Mouse (Mus musculus): ENCODE results near the gene Plvap. TPM values are rescaled to one million over a fixed set of nuclear protein-coding genes. Genes with fewer than 3 reads are reported as not detected.

Gene Plvap
- polyA plus RNA-seq, 1 experiment from 2014 or later: 59.4 TPM

DNA sequence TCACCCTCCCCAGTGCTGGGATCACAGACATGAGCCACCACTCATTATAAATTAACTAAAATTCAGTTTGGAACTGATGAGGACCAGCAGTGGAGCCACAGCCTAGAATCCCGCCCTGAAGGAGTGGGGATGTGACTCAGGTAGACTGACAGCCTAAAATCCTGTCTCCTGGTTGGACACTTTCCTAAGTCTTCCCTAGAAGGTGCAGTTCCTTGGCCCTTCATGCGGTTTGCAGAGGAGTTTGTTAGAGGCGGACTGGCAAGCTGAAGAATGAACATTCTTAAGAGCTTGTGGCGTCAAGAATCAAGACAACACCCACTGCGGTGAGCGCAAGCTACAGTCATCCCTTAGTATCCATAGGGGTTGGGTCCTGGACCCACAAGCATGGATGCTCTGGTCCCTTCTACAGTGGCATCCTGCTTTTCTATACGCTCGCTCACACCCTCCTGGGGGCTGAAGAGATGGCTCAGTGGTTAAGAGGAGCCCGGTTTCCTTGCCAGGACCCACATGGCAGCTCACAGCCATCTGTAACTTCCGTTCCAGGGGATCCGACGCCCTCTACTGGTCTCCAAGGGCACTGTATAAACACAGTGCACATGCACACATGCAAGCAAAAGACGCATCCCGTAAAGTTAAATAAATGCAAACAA is 34.2 kb downstream of the Plvap start:
- peaks cover 20% of the 10 kb centered on the region for H3K4me1 ChIP-seq
- 47% methylated on average over 14 of the region's 14 CpGs for WGBS
- H3K36me3 ChIP-seq: peaks cover 66% of the 10 kb centered on the region
- no peak for ATAC-seq (ENCODE audit: low FRiP score, low read depth)
- H3K9me3 ChIP-seq: no peaks in the 10 kb centered on the region
- H3K4me3 ChIP-seq: peak overlapping the region; percentile 65
- peak overlapping the region; percentile 86 for H3K4me2 ChIP-seq (replicated peaks)
- no peaks in the 10 kb centered on the region for H3K27me3 ChIP-seq
- H3K9ac ChIP-seq: peak overlapping the region; percentile 80; the same call in 1 of the 2 replicates
- H3K27ac ChIP-seq: no peak overlapping the region

DNA sequence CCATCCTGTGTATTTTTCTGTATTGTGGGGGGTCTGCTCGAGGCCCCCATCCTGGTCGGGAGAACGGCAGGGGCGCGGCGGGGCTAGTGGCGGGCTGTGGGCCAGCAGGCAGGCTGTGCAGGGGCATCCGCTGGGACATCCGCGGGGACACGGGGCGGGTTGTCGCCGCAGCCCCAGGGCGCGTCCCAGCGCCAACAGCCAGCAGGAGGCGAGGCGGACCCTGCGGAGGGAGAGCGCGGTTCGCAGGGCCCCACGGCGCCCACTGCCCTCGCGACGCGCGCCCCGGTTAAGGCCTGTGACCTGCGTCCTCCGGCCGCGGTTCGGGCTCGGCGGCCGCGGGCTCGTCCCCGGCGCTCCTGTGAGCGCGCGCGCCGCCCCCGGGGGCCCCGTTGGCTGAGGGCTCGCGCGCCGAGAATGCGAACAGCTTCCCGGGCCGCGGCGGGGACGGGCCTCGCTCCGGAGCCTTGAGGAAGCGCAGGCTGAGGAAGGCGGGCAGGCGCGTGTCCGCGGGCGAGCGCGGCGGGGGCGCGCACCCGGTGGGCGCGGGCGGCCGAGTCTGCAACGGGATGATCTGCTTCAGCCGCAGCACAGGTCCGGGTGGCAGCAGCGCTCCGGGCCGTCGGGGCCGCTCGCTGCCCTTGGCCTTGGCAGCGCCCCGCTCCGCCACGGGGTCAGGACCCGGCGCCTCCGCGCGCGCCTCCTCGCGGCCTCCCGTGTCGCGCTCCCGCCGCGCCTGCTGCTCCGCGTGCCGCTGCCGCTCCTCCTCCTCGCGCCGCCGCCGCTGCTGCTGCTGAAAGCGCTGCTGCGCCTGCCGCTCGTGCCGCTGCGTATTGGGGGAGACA is 35.2 kb downstream of the Plvap start:
- H3K9me3 ChIP-seq: no peaks in the 10 kb centered on the region
- peaks cover 67% of the 10 kb centered on the region for H3K36me3 ChIP-seq
- no peaks in the 10 kb centered on the region for H3K27me3 ChIP-seq
- H3K27ac ChIP-seq: peak overlapping the region; percentile 79
- H3K9ac ChIP-seq: peak overlapping the region; percentile 80
- peaks cover 21% of the 10 kb centered on the region for H3K4me1 ChIP-seq
- peak; percentile 68 for ATAC-seq (ENCODE audit: low FRiP score, low read depth)
- peak overlapping the region; percentile 65 for H3K4me3 ChIP-seq
- H3K4me2 ChIP-seq (replicated peaks): peak overlapping the region; percentile 86
- under 1% methylated on average over 71 of the region's 121 CpGs for WGBS

DNA sequence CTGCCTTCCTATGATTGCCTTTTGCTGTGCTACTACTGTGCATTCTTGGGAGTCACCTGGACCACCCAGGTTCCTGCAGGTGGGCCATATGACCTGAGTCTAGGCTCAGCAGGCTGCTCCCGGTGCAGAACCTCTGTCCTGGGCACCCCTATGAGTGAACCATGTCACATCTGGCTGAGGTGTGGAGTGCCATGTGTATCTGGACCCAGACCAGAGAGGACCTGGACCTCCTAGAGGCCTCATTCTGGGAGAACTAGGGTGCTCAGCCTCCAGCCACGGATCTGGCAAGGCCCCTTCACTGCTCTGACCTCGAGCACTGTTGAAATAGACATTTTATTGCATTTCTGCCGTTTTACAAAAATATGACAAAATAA is 35.9 kb downstream of the Plvap start:
- Histone ChIP-seq H3K4me3 (peak overlapping the region; percentile 65), H3K27ac (peak overlapping the region; percentile 79; the same call in 1 of the 2 replicates), H3K4me2 (replicated peaks) (peak overlapping the region; percentile 86), H3K36me3 (peaks cover 67% of the 10 kb centered on the region), H3K9me3 (no peaks in the 10 kb centered on the region), H3K27me3 (no peaks in the 10 kb centered on the region), H3K4me1 (peaks cover 25% of the 10 kb centered on the region), H3K9ac (peak overlapping the region; percentile 80)
- 0 out of 2 replicates have a peak, but pooled peaks have one; percentile 4 for ATAC-seq (ENCODE audit: low FRiP score, low read depth)
- WGBS: 16% methylated on average over 4 of the region's 4 CpGs

DNA sequence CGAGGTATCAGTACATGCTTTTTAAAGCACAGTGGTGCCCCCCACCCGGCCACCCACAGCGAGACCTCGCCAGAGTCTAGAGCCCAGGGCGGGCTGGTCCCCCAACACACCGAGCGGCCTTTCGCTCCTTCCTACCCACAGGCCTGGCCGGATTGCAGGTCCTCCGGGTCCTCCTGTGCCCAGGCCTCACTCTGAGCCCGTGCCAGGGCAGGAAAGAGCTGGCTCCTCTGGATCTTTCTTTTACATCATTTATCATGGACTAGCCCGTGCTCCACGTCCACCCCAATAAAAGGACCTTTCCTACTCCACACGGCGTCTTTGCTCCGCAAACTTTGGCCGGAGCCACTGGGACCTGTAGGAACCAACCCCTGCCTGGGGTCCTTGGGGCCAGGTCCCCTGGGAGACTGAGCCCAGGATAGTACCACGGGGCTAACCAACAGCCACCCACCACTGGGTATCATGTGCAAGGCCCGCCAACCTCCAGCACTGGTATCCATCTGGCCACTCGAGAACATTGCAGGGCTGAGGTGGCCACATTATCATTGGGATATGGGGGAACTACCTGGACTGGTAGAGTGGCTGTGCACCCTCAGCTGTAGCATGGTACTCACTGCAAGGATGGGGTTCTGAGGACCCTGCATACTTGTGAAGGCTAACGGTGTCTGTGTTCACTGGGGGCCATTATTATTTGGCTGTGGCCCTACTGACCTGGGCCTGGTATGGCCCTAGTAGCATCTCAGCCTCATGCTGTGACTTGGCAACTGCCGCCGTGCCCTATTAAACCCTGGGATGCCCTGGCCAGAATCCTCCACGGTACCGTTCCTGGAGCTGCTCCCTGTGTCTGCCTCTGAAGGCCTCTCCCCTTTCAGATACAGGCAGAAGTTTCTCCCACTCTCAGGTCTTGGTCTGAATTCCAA is 36.5 kb downstream of the Plvap start:
- H3K4me2 ChIP-seq (replicated peaks): peak overlapping the region; percentile 86; the same call in 1 of the 2 replicates
- WGBS: 85% methylated on average over 25 of the region's 25 CpGs
- peak overlapping the region; percentile 65; the same call in 1 of the 2 replicates for H3K4me3 ChIP-seq

GRCm38 (mm10) chr8:71474344-71474743 is 37.2 kb downstream of the Plvap start:
- no peak for ATAC-seq (ENCODE audit: low FRiP score, low read depth)
- Histone ChIP-seq H3K36me3 (peaks cover 54% of the 10 kb centered on the region), H3K9ac (no peak overlapping the region), H3K27me3 (no peaks in the 10 kb centered on the region), H3K4me1 (peaks cover 37% of the 10 kb centered on the region), H3K9me3 (no peaks in the 10 kb centered on the region), H3K4me2 (replicated peaks) (no peak overlapping the region), H3K27ac (no peak overlapping the region), H3K4me3 (no peak overlapping the region)
- 97% methylated on average over 18 of the region's 18 CpGs for WGBS

More for the DNA sequence above, 36.5 kb downstream of the Plvap start:
- H3K9ac ChIP-seq: 0 out of 2 replicates have a peak overlapping the region, but pooled peaks have one; percentile 80
- H3K9me3 ChIP-seq: no peaks in the 10 kb centered on the region
- peaks cover 61% of the 10 kb centered on the region for H3K36me3 ChIP-seq
- H3K27me3 ChIP-seq: no peaks in the 10 kb centered on the region
- H3K4me1 ChIP-seq: peaks cover 31% of the 10 kb centered on the region
- H3K27ac ChIP-seq: 0 out of 2 replicates have a peak overlapping the region, but pooled peaks have one; percentile 79
- ATAC-seq (ENCODE audit: low FRiP score, low read depth): no peak

DNA sequence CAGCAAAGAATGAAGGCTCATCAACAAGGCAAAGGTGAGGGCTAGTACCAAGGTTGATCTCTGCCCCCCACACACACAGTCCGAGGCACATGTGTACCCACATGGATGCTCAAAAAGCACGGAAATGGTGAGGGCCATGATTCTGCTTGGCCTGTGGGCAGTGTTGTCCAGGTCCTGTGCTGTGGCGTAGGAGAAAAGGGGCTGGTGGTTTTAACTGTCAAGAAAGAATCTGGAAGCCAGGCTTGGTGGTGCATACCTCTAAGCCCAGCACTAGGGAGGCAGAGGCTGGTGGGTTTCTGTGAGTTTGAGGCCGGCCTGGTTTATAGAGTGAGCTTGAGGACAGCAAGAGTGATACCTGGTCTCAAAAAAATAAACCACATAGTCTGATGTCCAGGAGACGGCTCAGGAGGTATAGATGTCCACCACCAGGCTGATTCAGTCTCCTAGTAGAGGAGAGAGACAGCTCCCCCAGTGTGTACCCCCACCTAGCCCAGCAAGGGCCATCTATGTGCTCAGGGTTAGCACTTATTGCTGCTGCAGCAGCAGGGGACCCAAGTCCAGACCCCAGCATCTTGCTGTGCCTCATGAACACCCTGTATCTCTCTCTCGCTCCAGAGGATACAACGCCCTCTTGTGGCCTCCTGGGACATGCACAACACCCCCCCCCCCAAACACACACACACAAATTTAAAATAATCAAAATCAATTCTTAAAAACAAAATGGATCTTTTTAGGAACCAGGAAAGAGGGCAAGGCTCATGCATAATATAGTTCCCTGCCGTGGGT is 38.8 kb downstream of the Plvap start:
- H3K9ac ChIP-seq: no peak overlapping the region
- H3K4me3 ChIP-seq: no peak overlapping the region
- ATAC-seq (ENCODE audit: low FRiP score, low read depth): no peak
- H3K9me3 ChIP-seq: no peaks in the 10 kb centered on the region
- H3K4me2 ChIP-seq (replicated peaks): no peak overlapping the region
- no peak overlapping the region for H3K27ac ChIP-seq
- WGBS: 85% methylated on average over 8 of the region's 8 CpGs
- H3K36me3 ChIP-seq: peaks cover 47% of the 10 kb centered on the region
- no peaks in the 10 kb centered on the region for H3K27me3 ChIP-seq
- H3K4me1 ChIP-seq: peaks cover 37% of the 10 kb centered on the region

DNA sequence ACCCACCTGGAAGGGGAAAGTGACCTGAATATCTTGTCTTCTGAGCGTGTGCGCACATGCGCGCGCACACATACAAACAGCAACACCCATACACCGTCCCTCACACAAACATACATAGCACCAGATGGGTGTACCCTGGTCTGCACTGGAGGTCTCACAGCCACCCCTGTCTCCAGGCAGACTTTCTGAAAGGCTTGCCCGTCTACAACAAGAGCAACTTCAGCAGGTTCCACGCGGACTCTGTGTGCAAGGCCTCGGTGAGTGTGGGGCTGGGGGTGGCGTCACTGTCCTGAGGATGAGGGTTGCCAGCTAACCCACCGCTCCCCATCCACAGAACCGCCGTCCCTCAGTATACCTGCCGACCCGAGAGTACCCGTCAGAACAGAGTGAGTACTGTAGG is 39.7 kb downstream of the Plvap start:
- WGBS: 93% methylated on average over 17 of the region's 17 CpGs
- no peaks in the 10 kb centered on the region for H3K9me3 ChIP-seq
- ATAC-seq (ENCODE audit: low FRiP score, low read depth): no peak
- H3K27me3 ChIP-seq: no peaks in the 10 kb centered on the region
- no peak overlapping the region for H3K9ac ChIP-seq
- peaks cover 28% of the 10 kb centered on the region for H3K4me1 ChIP-seq
- H3K4me3 ChIP-seq: no peak overlapping the region
- H3K4me2 ChIP-seq (replicated peaks): no peak overlapping the region
- no peak overlapping the region for H3K27ac ChIP-seq
- H3K36me3 ChIP-seq: peaks cover 47% of the 10 kb centered on the region

DNA sequence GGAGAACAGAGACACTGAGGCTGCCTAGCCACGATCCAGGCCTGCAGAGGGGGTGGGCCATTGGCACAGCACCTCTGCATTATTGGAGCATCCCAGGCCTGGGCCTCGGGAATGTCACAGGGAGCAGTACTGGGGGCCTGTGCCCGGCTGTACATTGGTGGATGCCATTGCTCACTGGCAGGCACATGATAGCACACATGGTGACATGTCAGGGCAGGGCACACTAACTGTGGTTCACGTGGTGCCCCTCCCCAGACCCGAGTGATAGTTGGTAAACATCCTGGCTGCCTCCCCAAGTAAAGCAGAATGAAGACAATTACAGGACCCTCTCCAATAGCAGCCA is 40.7 kb downstream of the Plvap start:
- Histone ChIP-seq H3K36me3 (peaks cover 47% of the 10 kb centered on the region), H3K4me3 (no peak overlapping the region), H3K4me2 (replicated peaks) (peak overlapping the region; percentile 94; the same call in 1 of the 2 replicates), H3K9me3 (no peaks in the 10 kb centered on the region), H3K27me3 (no peaks in the 10 kb centered on the region), H3K4me1 (peaks cover 26% of the 10 kb centered on the region), H3K27ac (no peak overlapping the region), H3K9ac (no peak overlapping the region)
- WGBS: 75% methylated on average over 5 of the region's 5 CpGs
- no peak for ATAC-seq (ENCODE audit: low FRiP score, low read depth)

GRCm38 (mm10) chr8:71470146-71470912 is 41.2 kb downstream of the Plvap start:
- Histone ChIP-seq H3K36me3 (peaks cover 46% of the 10 kb centered on the region), H3K27me3 (no peaks in the 10 kb centered on the region), H3K4me2 (replicated peaks) (peak overlapping the region; percentile 94), H3K4me3 (peak overlapping the region; percentile 77), H3K9ac (peak overlapping the region; percentile 76), H3K4me1 (peaks cover 26% of the 10 kb centered on the region), H3K9me3 (no peaks in the 10 kb centered on the region), H3K27ac (no peak overlapping the region)
- WGBS: 86% methylated on average over 3 of the region's 3 CpGs
- no peak for ATAC-seq (ENCODE audit: low FRiP score, low read depth)

DNA sequence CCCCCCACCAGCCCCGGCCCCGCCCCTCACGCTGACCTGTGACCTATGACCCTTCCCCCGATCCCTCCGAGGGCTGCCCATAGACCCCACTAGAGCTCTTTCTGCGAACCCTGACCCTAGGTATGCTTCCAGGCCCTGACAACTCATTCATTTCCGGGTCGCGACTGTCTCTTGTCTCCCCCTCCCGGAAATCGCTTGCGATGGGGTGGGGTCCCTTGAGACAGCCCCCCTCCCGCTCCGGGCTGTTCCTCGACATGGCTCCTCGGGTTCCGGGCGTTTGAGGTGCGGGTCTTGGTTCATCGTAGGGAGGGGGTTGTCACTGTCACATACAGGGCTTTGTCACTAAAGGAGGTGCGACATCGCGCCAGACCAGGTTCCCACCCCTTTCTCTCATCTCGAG is 42.1 kb downstream of the Plvap start:
- 0 out of 2 replicates have a peak overlapping the region, but pooled peaks have one; percentile 28 for H3K27ac ChIP-seq
- peak overlapping the region; percentile 94 for H3K4me2 ChIP-seq (replicated peaks)
- WGBS: 1% methylated on average over 24 of the region's 24 CpGs
- ATAC-seq (ENCODE audit: low FRiP score, low read depth): peak; percentile 12; the same call in 1 of the 2 replicates
- peaks cover 37% of the 10 kb centered on the region for H3K36me3 ChIP-seq
- H3K27me3 ChIP-seq: no peaks in the 10 kb centered on the region
- peaks cover 26% of the 10 kb centered on the region for H3K4me1 ChIP-seq
- no peaks in the 10 kb centered on the region for H3K9me3 ChIP-seq
- H3K4me3 ChIP-seq: peak overlapping the region; percentile 77
- peak overlapping the region; percentile 76 for H3K9ac ChIP-seq

All from limb, embryonic 13.5 days (tissue).